Mouse (Mus musculus) cerebellum, adult (tissue): ENCODE data around the gene C1qc.

Experiments
- ATAC-seq: cut with Nextera tagmentation; 2 replicates; pipeline ENCODE4 v1.9.2; 2017; ENCODE audit warnings: mild to moderate bottlenecking, moderate library complexity, mixed read lengths; ENCODE audit not compliant: insufficient number of reproducible peaks, low FRiP score, low TSS enrichment

Gene C1qc

DNA sequence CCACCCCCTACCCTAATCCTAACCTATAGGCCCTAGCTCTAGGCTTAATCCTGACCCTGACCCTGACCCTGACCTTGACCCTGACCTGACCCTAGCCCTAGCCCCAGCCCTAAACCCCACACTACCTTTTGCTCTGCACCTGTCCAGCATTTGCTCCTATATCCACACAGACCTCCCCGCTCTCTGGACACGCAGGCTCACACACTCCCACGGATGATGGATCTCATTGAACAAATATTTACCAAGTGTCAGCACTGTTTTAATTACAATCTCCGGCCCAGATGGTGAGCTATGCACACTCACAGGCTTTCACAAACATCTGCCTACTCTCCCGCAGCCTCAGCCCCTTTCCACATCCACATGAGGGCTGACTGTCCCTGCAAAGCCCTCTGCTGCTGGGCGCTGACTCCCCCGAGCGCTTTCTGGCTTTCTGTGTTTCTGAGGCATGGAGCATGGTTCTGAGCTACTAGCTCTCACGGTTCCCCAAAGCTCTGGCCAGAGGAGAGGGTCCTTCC lies 5.3 kb upstream of the C1qc start:
- ATAC-seq = no peak

DNA sequence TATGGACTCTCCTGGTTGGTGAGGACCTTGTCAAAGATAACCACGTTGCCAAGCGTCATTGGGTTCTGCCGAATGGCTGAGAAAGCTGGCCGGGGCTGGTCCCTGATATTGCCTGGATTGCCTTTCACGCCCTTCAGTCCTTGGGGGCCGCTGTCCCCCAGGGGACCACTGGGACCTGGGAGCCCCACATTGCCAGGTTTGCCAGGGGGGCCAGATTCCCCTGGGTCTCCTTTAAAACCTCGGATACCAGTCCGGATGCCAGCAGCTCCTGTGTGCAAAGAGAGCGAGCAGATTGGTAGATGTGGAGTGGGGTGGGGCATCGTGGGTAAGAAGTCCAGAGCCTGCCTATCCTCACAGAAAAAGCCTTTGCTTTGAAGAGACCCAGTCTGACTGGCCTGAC lies 3.6 kb upstream of the C1qc start:
- no peak for ATAC-seq

DNA sequence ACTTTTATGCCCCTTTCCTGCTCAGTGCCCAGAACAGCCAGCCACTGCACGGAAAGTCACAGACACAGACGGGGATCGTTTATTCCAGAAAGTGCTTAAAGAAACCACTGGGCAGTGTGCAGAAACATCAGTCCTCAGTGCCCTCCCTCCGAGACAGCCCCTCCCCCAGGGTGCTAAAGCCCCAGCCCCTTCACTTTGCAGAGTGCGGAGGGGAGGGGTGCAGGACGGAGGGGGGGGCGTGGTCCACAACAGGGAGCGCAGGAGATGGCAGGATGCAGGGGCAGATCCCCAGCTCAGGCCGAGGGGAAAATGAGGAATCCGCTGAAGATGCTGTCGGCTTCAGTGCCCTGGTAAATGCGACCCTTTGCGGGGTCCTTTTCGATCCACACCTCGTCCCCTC lies 3.0 kb upstream of the C1qc start:
- no peak for ATAC-seq

DNA sequence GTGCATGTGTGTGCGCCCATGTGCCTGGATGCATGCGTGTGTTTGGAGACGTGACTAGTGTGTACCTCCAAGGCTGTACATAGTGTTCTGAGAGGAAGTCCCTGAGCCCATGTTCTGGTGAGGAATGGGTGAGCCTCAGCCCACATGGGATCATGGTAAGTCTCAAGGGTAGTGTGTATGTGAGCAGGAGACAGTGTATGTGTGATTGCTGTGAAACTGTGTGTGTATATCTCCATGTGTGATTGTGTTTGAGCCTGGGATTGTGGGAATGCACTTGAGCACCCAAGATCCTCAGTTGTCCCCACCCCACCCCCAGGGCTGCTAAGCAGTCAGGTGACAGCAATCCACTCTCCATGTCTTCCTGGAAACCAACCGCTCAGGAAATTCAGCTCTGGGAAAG lies 2.0 kb upstream of the C1qc start:
- ATAC-seq = no peak

DNA sequence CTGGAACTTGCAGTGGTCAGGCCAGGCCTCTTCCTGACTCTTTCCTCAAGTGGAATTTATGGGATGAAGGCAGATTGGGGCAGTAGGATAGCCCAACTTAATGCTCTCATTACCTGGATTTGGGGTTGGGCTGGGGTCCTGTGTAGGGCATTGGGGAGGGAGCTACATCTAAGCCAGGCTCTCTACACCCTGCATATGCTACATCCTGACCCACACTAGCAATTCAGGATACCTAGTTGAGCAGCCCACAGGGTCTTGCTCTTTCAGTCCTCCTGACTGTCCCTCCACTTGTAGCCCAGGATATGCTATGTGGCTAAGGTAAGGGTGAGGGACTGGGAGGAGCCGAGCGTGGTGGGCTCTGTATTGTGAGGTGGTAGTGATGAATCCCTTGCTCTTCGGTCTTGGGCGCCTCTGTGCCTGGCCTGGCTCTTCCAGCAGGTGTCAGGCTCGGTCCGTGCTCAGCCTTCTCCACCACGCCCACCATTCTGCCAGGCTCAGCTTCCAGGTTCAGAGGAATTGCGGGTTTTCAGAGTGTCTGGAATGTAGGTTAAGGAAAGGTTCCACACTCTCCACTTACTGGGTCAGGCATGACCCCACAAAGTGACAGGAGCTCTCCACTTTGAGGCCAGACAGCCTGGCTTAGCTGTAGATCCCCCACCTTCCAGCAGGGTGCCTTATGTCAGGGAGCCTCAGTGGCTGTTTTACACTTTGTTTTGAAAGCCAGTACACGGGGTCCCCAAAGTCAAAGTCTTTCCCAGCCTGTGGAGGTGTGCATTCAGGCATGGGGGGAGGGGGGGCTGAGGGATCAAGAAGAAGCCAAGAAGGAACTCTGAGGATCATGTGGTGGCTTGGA lies 1.1 kb upstream of the C1qc start:
- ATAC-seq = peak; percentile 68; the same call in 1 of the 2 replicates

DNA sequence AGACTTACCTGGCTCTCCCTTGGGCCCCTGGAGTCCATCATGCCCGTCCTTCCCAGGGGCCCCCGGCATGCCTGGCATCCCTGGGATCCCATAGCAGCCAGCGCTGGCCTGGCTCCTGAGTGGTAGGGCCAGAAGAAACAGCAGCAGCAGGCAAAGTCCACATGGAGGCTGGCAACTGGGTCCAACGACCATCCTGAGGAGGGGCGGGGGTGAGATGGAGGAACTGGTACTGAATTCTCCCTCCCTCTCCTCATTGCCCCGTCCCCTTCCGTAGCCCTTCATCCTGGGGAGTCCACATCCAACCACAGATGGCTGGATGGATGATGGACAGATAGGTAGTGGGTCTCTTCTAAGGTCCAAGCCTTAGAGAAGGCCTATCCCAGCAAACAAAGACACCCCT lies 494 bp downstream of the C1qc start:
- no peak for ATAC-seq

DNA sequence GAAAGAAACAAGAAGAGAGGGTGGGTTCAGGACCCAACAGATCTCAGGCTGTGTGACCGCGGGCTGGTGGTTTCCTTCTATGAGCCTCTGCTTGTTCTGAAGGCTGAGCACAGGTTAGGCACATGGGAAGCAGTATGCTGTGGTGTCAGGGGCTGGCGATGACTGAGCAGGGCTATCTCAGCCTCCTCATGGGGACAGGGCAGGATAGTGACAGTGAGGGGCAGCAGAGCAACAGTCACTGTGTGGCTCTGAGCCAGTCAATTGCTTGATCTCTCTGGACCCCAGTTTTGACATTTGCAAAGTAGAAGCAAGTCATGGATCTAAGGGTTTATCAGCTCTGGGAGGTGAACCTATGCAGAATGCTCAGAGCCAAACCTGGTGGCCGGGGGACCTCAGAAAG lies 1.8 kb downstream of the C1qc start:
- ATAC-seq = no peak

DNA sequence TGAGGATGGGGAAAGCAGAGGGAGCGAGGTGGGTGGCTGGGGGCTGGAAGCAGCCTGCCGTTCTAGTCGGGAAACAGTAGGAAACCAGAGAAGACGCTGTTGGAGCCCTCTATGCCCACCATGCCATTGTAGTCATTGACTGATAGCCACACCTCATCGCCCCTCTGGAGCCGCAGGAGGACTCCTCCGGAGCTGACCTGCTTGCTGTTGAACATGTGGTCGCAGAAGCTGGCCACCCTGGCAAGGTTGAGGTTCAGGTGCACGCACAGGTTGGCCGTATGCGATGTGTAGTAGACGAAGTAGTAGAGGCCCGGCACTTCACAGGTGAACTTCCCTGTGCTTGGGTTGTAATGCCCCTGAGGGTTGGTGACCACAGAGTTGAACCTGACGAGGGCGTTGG lies 2.9 kb downstream of the C1qc start:
- ATAC-seq = no peak

DNA sequence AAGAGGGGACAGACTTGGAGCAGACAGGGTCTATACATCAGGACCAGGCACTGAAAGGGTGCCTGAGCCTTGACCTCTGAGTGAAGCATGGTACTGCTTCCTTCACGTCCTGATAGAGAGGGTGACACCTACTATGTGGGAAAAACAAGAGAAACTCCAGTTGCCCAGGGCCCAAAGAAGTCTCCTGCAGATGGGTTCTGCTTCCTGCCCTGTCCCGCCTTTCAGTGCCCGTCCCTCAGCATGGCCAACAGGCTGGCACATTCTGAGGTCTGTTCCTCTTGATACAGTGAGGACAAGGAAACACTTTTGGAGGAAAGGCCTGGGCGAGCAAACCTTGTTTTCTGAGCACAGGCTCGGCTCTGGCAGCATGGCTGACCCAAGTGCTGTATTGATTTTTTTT lies 5.2 kb downstream of the C1qc start:
- no peak for ATAC-seq

DNA sequence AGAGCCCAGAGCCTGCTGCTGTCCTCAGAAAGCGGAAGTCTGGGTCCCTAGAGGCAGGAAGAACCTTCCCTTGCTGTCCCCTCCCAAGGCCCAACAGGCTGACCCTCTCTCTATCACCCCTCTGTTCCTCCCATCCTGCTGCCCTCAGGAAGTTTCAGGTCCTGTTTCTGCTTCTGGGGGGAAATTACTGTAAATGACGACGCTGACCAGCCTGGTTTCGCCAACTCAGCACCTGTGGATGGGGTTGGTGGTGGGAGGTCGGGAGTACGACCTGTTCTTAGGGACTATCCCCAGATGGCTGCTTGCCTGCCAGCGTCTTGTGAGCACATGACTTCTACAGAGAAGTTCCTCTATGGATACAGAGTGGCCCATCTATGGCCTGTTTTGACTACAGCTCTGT lies 6.8 kb downstream of the C1qc start, which contains the start of gene C1qb:
TSS of gene C1qb (minus strand) at position 87 of the 400 bp plus-strand sequence.
- no peak for ATAC-seq

DNA sequence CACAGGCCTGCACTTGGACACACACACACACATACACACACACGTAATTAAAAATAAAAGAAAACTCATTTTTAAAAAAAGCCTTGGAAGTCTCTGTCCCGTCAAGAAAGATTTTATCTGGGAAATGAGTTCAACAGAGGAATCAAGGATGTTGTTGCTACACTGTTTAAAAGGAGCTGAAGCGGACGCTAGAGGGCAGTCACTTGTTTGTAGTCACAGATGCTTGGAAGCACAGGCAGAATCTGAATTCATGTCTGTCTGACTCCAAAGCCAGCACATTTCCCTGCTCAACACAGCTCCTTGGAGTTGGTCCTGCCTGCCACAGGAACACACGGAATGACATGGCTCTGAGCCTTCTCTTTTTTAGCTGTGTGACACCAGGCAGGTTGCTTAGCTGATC lies 14.3 kb downstream of the C1qc start:
- ATAC-seq = no peak

DNA sequence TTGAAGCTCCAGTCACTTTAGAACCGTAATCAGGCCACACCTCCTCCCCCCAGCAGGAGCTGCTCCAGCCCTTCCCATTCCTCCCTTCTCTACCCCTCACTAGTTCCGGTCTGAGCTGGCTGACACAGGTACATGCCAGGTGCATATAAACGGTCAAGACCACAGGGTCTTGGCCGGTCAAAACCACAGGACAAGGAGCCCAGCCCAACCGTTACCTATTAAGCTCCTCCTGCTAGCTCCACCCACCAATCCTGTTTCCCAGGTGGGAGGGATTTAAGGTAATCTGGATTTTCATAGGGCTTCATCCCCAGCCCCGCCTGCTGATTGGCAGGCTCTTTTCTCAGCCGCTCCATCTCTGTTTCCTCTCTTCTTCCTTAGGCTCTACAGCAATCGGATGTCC lies 14.7 kb downstream of the C1qc start:
- no peak for ATAC-seq

DNA sequence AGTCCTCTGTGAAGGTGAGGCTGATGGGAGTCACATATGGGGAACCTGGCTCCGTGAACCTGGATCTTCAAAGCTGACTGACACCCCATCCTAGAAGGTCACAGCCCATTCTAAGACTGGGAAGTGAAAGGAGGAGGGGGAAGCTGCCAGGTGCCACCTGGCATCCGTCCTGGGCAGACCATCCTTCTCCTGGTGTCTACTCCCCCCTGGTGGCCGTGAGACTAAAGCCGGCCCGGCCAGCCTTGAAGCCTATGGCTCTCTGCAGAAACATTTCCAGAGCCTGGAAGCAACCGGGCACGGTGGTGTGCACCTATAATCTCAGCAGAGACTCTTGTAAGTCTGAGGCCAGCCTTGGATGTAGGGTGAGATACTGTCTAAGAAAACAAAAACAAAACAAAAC lies 15.9 kb downstream of the C1qc start:
- ATAC-seq = no peak

DNA sequence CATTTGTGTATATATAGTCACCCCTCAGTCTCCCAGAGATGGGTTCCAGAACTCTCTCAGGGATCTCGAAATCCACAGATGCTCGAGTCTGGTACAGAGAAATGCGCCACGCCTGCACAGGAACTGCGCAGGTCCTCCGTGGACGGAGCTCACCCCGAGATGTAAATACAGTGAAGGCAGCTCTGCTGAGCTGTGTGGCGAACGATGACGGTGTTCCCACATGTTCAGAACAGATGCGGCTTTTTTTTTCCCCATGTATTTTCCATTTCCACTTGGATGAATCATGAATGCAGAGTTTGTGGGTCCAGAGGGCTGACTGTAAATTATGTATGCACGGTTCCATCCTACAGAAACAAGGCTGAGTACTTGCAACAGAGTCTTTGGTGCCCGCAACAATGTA lies 17.9 kb downstream of the C1qc start:
- ATAC-seq = no peak

DNA sequence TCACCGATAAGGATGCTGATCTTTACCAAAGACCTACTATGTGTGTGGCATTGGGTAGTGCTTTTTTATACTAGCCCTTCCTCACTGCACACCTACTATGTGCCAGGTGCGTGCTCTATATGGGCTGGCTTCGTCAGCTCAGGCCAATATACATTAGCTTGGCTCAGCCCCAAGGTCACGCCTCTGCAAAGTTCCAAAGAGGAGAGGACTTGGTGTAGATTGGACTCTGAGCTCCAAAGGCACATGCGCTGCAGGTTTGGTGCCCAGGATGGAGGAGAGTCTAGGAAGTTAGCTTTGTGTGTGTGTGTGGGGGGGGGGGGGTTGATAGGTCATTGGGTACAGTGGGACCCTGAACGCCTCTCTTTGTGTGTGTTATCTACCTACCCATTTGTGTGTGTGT lies 24.5 kb downstream of the C1qc start:
- ATAC-seq = no peak

DNA sequence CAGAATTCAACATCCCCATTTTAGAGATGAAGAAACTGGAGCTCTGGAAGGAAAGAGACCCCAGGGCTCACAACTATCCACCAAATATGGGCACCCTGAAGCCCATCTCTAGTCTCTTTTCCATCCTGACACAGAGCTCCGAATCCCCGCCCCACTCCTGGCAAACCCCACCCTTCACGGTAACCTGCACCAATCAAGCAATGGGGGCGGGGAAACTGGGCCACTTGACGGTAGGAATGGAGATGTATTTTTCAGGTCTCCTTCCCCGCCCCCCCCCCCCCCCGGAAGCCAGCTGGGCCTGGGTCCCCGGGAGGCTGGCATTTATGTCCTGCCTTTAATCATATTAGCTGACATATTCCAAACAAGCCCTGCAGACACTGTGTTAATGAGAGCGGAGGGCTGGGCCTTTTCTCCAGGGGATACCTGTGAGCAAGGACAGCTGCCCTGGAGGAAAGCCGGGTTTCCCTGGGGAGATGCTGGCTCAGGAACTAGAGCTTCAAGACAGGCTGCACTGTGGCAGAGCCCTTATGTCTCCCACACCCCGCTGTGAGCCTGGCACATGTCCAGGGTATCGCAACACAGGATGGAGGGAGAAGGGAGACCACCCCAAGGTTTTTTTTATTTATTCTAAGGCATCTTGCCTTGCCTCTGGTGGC lies 25.0 kb downstream of the C1qc start:
- ATAC-seq = no peak

DNA sequence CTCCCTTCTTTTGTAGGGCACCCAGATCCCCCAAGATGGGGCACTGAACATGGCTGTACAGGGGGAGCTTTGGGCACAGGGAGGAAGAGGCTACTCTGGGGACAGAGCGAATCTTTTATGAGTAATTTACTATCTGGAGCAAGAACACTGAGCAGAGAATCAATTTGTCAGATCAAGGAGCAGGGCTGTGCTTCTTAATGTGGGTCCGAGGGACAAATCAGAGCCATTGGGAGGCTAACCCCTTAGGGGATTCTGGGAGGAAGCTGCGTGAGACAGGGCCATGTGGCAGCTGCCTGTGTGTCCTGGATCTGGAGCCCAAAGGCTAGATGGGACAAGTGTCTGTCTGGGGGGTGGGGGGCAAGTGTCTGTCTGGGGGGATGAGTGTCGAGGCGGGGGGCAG lies 27.3 kb downstream of the C1qc start:
- ATAC-seq = no peak

DNA sequence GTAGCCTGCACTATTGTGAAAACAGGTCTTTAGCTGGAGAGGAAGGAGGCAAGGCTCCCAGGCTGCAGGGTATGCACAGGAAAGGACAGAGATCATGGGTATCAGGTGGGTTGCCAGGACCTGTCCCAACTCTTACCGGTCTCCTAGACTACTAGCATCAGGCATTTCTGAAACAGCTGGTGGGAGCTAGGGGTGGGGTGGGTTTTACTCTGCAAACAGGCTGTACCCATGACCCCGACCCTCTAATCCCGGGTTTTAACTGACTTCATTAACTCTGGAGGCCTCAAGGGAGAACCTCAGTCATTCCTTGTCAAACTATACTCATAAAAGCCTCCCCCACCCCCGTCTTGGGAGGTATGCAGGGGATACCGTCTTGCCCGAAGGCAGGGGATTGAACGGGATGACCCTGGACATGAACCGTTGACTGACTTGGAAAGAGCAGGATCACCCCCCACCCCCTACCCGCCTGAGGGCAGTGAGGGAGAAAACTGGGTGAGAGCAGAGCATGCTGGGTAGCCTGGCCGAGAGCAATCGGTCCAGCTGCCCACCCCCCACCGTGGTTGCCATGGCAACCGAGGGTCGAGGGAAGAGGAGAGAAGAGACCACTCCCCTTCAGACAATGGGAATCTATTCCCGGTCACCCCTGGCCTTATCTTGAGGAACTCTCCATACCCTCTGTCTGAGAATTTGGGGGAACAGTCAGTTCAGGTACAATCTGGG lies 28.0 kb downstream of the C1qc start:
- ATAC-seq = no peak

DNA sequence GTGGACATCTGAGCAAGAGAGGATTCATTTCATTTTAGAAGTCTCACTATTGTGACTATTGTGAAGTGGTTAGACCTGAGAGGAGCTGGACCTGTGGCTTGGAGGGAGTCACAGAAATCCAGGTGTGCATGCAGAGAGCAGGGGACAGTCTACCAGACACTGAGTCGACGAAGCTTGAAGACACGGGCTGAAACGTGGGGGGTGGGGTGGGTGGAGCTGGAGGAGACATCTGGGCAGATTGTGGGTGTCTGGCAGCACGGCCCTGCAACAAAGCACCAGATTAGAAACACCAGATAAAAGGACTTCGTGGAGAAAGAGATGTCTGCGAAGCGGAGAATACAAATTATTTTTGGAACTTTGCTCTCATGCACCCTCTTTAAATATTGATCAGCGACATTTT lies 29.3 kb downstream of the C1qc start:
- no peak for ATAC-seq

DNA sequence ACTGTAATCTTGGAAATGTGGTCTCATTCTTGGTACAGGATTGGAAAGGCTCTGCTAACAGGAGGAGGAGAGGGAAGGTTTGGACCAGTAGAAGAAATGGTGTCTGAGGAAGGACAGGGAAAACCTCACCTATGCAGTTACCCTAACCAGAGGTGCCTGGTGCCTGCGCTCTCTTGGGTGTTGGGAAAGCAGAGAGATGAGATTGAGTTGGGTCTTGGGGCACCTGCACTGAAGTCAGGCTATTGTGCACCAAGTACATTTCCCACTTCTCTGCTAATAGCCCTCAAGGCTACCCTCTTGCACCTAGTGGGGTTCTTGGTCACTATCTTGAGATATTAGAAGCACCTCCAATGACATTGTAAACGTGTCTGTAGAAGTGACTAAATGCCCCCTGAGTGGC lies 30.5 kb downstream of the C1qc start:
- ATAC-seq = no peak

DNA sequence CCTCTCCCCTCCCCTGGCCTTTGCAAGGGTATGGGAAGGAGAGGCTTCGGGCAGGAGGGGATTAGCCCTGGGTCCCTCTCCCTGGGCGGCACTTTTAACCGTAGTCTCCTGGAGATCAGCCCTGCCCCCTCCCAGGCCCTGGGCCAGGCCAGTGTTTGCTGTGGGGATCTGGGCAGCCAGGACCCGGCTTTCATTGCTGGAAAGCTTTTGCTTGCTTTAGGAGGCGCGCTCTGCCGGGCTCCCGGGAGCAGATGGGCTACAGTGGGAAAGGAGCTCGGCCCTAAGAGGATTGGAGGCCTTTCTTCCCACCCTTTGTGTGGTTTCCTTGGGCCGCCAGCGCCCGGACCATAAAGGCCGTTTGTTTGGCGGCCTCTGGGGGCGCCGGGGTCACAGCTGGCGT lies 31.1 kb downstream of the C1qc start:
- no peak for ATAC-seq
